Mouse (Mus musculus): Measurements from ENCODE around the gene Mrc2. TPM values are rescaled to one million over a fixed set of nuclear protein-coding genes. Genes with fewer than 3 reads are reported as not detected.

The Mrc2 gene
- total and polyA plus RNA-seq, 2 experiments from 2014 or later: 4.2 to 21.4 TPM

GRCm38 (mm10) chr11:105331129-105331528, 38.7 kb downstream of the Mrc2 start:
- ATAC-seq (no peak), DNase-seq (ENCODE audit: low spot score) (no peak)
- no peaks in the 10 kb centered on the region for H3K4me1 ChIP-seq (ENCODE audit: insufficient read depth, low read length)
- H3K27me3 ChIP-seq (ENCODE audit: insufficient read depth, low read length): no peaks in the 10 kb centered on the region
- no peak overlapping the region for H3K27ac ChIP-seq
- no peak overlapping the region for H3K4me2 ChIP-seq (ENCODE audit: low read depth, low read length)
- no peaks in the 10 kb centered on the region for H3K9me3 ChIP-seq (ENCODE audit: low read length)
- no peak for TF ChIP-seq CTCF (IDR thresholded peaks at IDR 0.05; ENCODE audit: low read depth)
- no peak overlapping the region for H3K4me3 ChIP-seq (ENCODE audit: low read length)
- no peaks in the 10 kb centered on the region for H3K36me3 ChIP-seq (ENCODE audit: insufficient read depth, low read length)
- H3K9ac ChIP-seq (replicated peaks; ENCODE audit: low read length): no peak overlapping the region
- 86% methylated on average over 3 of the region's 3 CpGs for WGBS

- H3K4me1 ChIP-seq (ENCODE audit: insufficient read depth, low read length): no peaks in the 10 kb centered on the region
- DNase-seq (ENCODE audit: low spot score): peak; percentile 41
- H3K9ac ChIP-seq (replicated peaks; ENCODE audit: low read length): no peak overlapping the region
- no peak overlapping the region for H3K27ac ChIP-seq
- no peaks in the 10 kb centered on the region for H3K27me3 ChIP-seq (ENCODE audit: insufficient read depth, low read length)
- no peaks in the 10 kb centered on the region for H3K36me3 ChIP-seq (ENCODE audit: insufficient read depth, low read length)
- ATAC-seq: no peak
- no peak overlapping the region for H3K4me2 ChIP-seq (ENCODE audit: low read depth, low read length)
- no peak; the same call in 1 of the 2 replicates for TF ChIP-seq CTCF (IDR thresholded peaks at IDR 0.05; ENCODE audit: low read depth)
- H3K9me3 ChIP-seq (ENCODE audit: low read length): no peaks in the 10 kb centered on the region
- H3K4me3 ChIP-seq (ENCODE audit: low read length): no peak overlapping the region
- WGBS: 35% methylated on average over 10 of the region's 10 CpGs
Measured at GRCm38 (mm10) chr11:105331732-105332131, 39.3 kb downstream of the Mrc2 start.

- H3K4me2 ChIP-seq (ENCODE audit: low read depth, low read length): no peak overlapping the region
- no peak overlapping the region for H3K9ac ChIP-seq (replicated peaks; ENCODE audit: low read length)
- no peaks in the 10 kb centered on the region for H3K36me3 ChIP-seq (ENCODE audit: insufficient read depth, low read length)
- no peaks in the 10 kb centered on the region for H3K9me3 ChIP-seq (ENCODE audit: low read length)
- WGBS: 53% methylated on average over 8 of the region's 8 CpGs
- H3K4me3 ChIP-seq (ENCODE audit: low read length): no peak overlapping the region
- no peaks in the 10 kb centered on the region for H3K27me3 ChIP-seq (ENCODE audit: insufficient read depth, low read length)
- H3K4me1 ChIP-seq (ENCODE audit: insufficient read depth, low read length): no peaks in the 10 kb centered on the region
- ATAC-seq: peak; percentile 24; the same call in 1 of the 2 replicates
- H3K27ac ChIP-seq: no peak overlapping the region
- TF ChIP-seq CTCF (IDR thresholded peaks at IDR 0.05; ENCODE audit: low read depth): peak; percentile 87
- DNase-seq (ENCODE audit: low spot score): peak; percentile 91
Measured at GRCm38 (mm10) chr11:105332468-105332867, 40.0 kb downstream of the Mrc2 start.

- ATAC-seq: peak; percentile 27; the same call in 1 of the 2 replicates
- Histone ChIP-seq H3K36me3 (ENCODE audit: insufficient read depth, low read length) (no peaks in the 10 kb centered on the region), H3K9ac (replicated peaks; ENCODE audit: low read length) (no peak overlapping the region), H3K27me3 (ENCODE audit: insufficient read depth, low read length) (no peaks in the 10 kb centered on the region), H3K4me1 (ENCODE audit: insufficient read depth, low read length) (peaks cover 6% of the 10 kb centered on the region), H3K4me3 (ENCODE audit: low read length) (no peak overlapping the region), H3K4me2 (ENCODE audit: low read depth, low read length) (no peak overlapping the region), H3K9me3 (ENCODE audit: low read length) (no peaks in the 10 kb centered on the region), H3K27ac (peak overlapping the region; percentile 11; the same call in 1 of the 2 replicates)
- TF ChIP-seq CTCF (IDR thresholded peaks at IDR 0.05; ENCODE audit: low read depth): no peak
- 41% methylated on average over 8 of the region's 8 CpGs for WGBS
- DNase-seq (ENCODE audit: low spot score): peak; percentile 28
Measured at GRCm38 (mm10) chr11:105333867-105334670, 41.6 kb downstream of the Mrc2 start.

DNA sequence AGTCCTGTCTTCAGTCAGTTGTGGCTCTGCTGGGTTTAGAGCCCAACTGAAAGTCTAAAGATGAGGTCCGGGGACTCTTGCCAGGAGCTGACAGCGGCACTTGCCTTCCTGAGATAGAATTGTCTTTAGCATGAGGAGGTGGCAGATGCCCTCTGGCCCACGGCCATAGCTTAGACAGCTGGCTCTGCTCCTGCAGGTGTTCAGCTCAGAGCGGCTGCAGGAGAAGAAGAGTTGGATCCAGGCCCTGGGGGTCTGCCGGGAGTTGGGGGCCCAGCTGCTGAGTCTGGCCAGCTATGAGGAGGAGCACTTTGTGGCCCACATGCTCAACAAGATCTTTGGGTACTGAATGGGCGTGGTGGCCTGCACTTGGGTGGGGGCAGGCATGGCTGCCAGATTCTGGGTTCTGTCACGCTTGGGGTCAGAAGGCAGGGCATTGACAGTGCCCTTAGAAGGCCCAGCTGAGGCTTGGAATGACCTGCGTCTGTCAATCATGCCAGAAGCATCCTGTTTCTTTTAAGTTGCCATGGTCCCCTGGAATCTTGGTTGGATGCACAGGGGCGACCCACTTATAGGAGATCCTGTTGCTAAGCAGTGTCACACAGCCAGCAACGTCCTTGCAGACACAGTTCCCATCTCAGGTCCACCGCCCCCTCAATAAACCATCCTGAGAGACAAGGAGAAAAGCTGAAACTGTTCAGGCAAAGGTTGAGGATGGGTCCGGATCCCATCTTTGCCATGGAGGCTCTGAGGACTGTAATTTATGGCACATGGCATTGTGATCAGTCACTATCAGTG, 46.4 kb downstream of the Mrc2 start:
- peak; percentile 75 for DNase-seq (ENCODE audit: low spot score)
- no peak overlapping the region for H3K9ac ChIP-seq (replicated peaks; ENCODE audit: low read length)
- no peaks in the 10 kb centered on the region for H3K9me3 ChIP-seq (ENCODE audit: low read length)
- WGBS: 52% methylated on average over 12 of the region's 12 CpGs
- peak; percentile 62; the same call in 1 of the 2 replicates for ATAC-seq
- H3K27me3 ChIP-seq (ENCODE audit: insufficient read depth, low read length): no peaks in the 10 kb centered on the region
- H3K27ac ChIP-seq: no peak overlapping the region
- no peak overlapping the region for H3K4me3 ChIP-seq (ENCODE audit: low read length)
- no peak overlapping the region for H3K4me2 ChIP-seq (ENCODE audit: low read depth, low read length)
- peaks cover 7% of the 10 kb centered on the region for H3K4me1 ChIP-seq (ENCODE audit: insufficient read depth, low read length)
- H3K36me3 ChIP-seq (ENCODE audit: insufficient read depth, low read length): no peaks in the 10 kb centered on the region
- no peak for TF ChIP-seq CTCF (IDR thresholded peaks at IDR 0.05; ENCODE audit: low read depth)

GRCm38 (mm10) chr11:105345284-105345683, 52.8 kb downstream of the Mrc2 start:
- no peak for ATAC-seq
- Histone ChIP-seq H3K4me3 (ENCODE audit: low read length) (no peak overlapping the region), H3K9ac (replicated peaks; ENCODE audit: low read length) (no peak overlapping the region), H3K9me3 (ENCODE audit: low read length) (no peaks in the 10 kb centered on the region), H3K27ac (no peak overlapping the region), H3K36me3 (ENCODE audit: insufficient read depth, low read length) (no peaks in the 10 kb centered on the region), H3K4me2 (ENCODE audit: low read depth, low read length) (no peak overlapping the region), H3K4me1 (ENCODE audit: insufficient read depth, low read length) (no peaks in the 10 kb centered on the region), H3K27me3 (ENCODE audit: insufficient read depth, low read length) (no peaks in the 10 kb centered on the region)
- peak; percentile 70 for TF ChIP-seq CTCF (IDR thresholded peaks at IDR 0.05; ENCODE audit: low read depth)
- 75% methylated on average over 2 of the region's 2 CpGs for WGBS
- peak; percentile 30 for DNase-seq (ENCODE audit: low spot score)
